Mouse (Mus musculus): ENCODE measurements around the gene B4galt3. TPM values are rescaled to one million over a fixed set of nuclear protein-coding genes. Genes with fewer than 3 reads are reported as not detected.
A peak's percentile ranks its signal among the peaks of the same experiment; 100 is the strongest.

B4galt3 gene
- polyA plus RNA-seq, 1 experiment = 78.5 TPM

- Histone ChIP-seq H3K27me3 (ENCODE audit: control insufficient read depth, insufficient read depth, low read length) (no peaks in the 10 kb centered on the region), H3K4me3 (ENCODE audit: low read depth, low read length) (peak overlapping the region; percentile 39), H3K27ac (ENCODE audit: insufficient read depth, low read depth, low read length) (no peak overlapping the region), H3K4me1 (ENCODE audit: control insufficient read depth, insufficient read depth, insufficient read length, low read length) (peaks cover 6% of the 10 kb centered on the region), H3K36me3 (ENCODE audit: control insufficient read depth, insufficient read depth, low read length) (peaks cover 21% of the 10 kb centered on the region)
- TF ChIP-seq POLR2A (IDR thresholded peaks at IDR 0.05; ENCODE audit: low read depth, low read length) (no peak), CTCF (IDR thresholded peaks at IDR 0.05; ENCODE audit: extremely low read depth, insufficient read length, insufficient replicate concordance, low read depth, low read length) (no peak)
- 88% methylated on average over 20 of the region's 20 CpGs for WGBS
Measured at GRCm38 (mm10) chr1:171285096-171285892, 15.2 kb downstream of the B4galt3 start.

GRCm38 (mm10) chr1:171286517-171286916 lies 16.4 kb downstream of the B4galt3 start:
- Histone ChIP-seq H3K36me3 (ENCODE audit: control insufficient read depth, insufficient read depth, low read length) (peaks cover 21% of the 10 kb centered on the region), H3K27me3 (ENCODE audit: control insufficient read depth, insufficient read depth, low read length) (no peaks in the 10 kb centered on the region), H3K4me3 (ENCODE audit: low read depth, low read length) (no peak overlapping the region), H3K4me1 (ENCODE audit: control insufficient read depth, insufficient read depth, insufficient read length, low read length) (peaks cover 5% of the 10 kb centered on the region), H3K27ac (ENCODE audit: insufficient read depth, low read depth, low read length) (no peak overlapping the region)
- 88% methylated on average over 19 of the region's 19 CpGs for WGBS
- TF ChIP-seq CTCF (IDR thresholded peaks at IDR 0.05; ENCODE audit: extremely low read depth, insufficient read length, insufficient replicate concordance, low read depth, low read length) = no peak
- TF ChIP-seq POLR2A (IDR thresholded peaks at IDR 0.05; ENCODE audit: low read depth, low read length) = no peak

GRCm38 (mm10) chr1:171287136-171288081 lies 17.3 kb downstream of the B4galt3 start, which contains the start of gene Usp21:
Usp21 (minus strand) TSS chr1:171287991.
- peaks cover 21% of the 10 kb centered on the region for H3K36me3 ChIP-seq (ENCODE audit: control insufficient read depth, insufficient read depth, low read length)
- H3K4me1 ChIP-seq (ENCODE audit: control insufficient read depth, insufficient read depth, insufficient read length, low read length) = peaks cover 8% of the 10 kb centered on the region
- peak within 1 kb of the TSS; percentile 43; the same call in 1 of the 2 replicates for H3K27ac ChIP-seq (ENCODE audit: insufficient read depth, low read depth, low read length)
- peak within 1 kb of the TSS; percentile 94 for H3K4me3 ChIP-seq (ENCODE audit: low read depth, low read length)
- no peaks in the 10 kb centered on the region for H3K27me3 ChIP-seq (ENCODE audit: control insufficient read depth, insufficient read depth, low read length)
- TF ChIP-seq POLR2A (IDR thresholded peaks at IDR 0.05; ENCODE audit: low read depth, low read length) (peak; percentile 75), CTCF (IDR thresholded peaks at IDR 0.05; ENCODE audit: extremely low read depth, insufficient read length, insufficient replicate concordance, low read depth, low read length) (no peak)
- WGBS = under 1% methylated on average over 49 of the region's 49 CpGs

- H3K27ac ChIP-seq (ENCODE audit: insufficient read depth, low read depth, low read length) = no peak overlapping the region
- H3K36me3 ChIP-seq (ENCODE audit: control insufficient read depth, insufficient read depth, low read length) = peaks cover 18% of the 10 kb centered on the region
- no peaks in the 10 kb centered on the region for H3K27me3 ChIP-seq (ENCODE audit: control insufficient read depth, insufficient read depth, low read length)
- H3K4me1 ChIP-seq (ENCODE audit: control insufficient read depth, insufficient read depth, insufficient read length, low read length) = peaks cover 9% of the 10 kb centered on the region
- TF ChIP-seq CTCF (IDR thresholded peaks at IDR 0.05; ENCODE audit: extremely low read depth, insufficient read length, insufficient replicate concordance, low read depth, low read length) (no peak), POLR2A (IDR thresholded peaks at IDR 0.05; ENCODE audit: low read depth, low read length) (no peak)
- WGBS = 69% methylated on average over 4 of the region's 4 CpGs
- H3K4me3 ChIP-seq (ENCODE audit: low read depth, low read length) = no peak overlapping the region
Measured at GRCm38 (mm10) chr1:171288328-171288727, 18.2 kb downstream of the B4galt3 start.

GRCm38 (mm10) chr1:171293351-171293750 lies 23.2 kb downstream of the B4galt3 start:
- Histone ChIP-seq H3K36me3 (ENCODE audit: control insufficient read depth, insufficient read depth, low read length) (peaks cover 10% of the 10 kb centered on the region), H3K4me1 (ENCODE audit: control insufficient read depth, insufficient read depth, insufficient read length, low read length) (peaks cover 8% of the 10 kb centered on the region; the same call in 1 of the 2 replicates), H3K27ac (ENCODE audit: insufficient read depth, low read depth, low read length) (no peak overlapping the region), H3K4me3 (ENCODE audit: low read depth, low read length) (no peak overlapping the region), H3K27me3 (ENCODE audit: control insufficient read depth, insufficient read depth, low read length) (no peaks in the 10 kb centered on the region)
- WGBS = 46% methylated on average over 3 of the region's 3 CpGs
- TF ChIP-seq CTCF (IDR thresholded peaks at IDR 0.05; ENCODE audit: extremely low read depth, insufficient read length, insufficient replicate concordance, low read depth, low read length) = no peak
- TF ChIP-seq POLR2A (IDR thresholded peaks at IDR 0.05; ENCODE audit: low read depth, low read length) = no peak

- Histone ChIP-seq H3K36me3 (ENCODE audit: control insufficient read depth, insufficient read depth, low read length) (peaks cover 7% of the 10 kb centered on the region), H3K4me3 (ENCODE audit: low read depth, low read length) (peak overlapping the region; percentile 76), H3K27ac (ENCODE audit: insufficient read depth, low read depth, low read length) (peak overlapping the region; percentile 94), H3K4me1 (ENCODE audit: control insufficient read depth, insufficient read depth, insufficient read length, low read length) (peaks cover 8% of the 10 kb centered on the region; the same call in 1 of the 2 replicates), H3K27me3 (ENCODE audit: control insufficient read depth, insufficient read depth, low read length) (no peaks in the 10 kb centered on the region)
- WGBS = 16% methylated on average over 5 of the region's 5 CpGs
- TF ChIP-seq CTCF (IDR thresholded peaks at IDR 0.05; ENCODE audit: extremely low read depth, insufficient read length, insufficient replicate concordance, low read depth, low read length) (no peak), POLR2A (IDR thresholded peaks at IDR 0.05; ENCODE audit: low read depth, low read length) (no peak)
Measured at GRCm38 (mm10) chr1:171293906-171294297, 23.8 kb downstream of the B4galt3 start.
